Mouse (Mus musculus): ENCODE results near the gene Hist2h3c2. TPM values are rescaled to one million over a fixed set of nuclear protein-coding genes. Genes with fewer than 3 reads are reported as not detected.
"Not testable (repeated sequence)": the region's sequence is repeated elsewhere in the genome, so short reads cannot be mapped to it uniquely, and the experiment has no call there.

Hist2h3c2 gene
- total and polyA plus RNA-seq, 3 experiments = 8.2 to 2,744 (median 1,897) TPM

GRCm38 (mm10) chr3:96269511-96270474, 30.9 kb upstream of the Hist2h3c2 start, which contains the start of gene Hist2h2bb:
Gene Hist2h2bb (plus strand): TSS chr3:96269752.
- TF ChIP-seq CTCF (IDR thresholded peaks at IDR 0.05 in 2 of 3, conservative IDR thresholded peaks at IDR 0.05 in 1 of 3; ENCODE audit: control insufficient read depth in 1 of 3, insufficient read depth in 1 of 3, low read depth in 2 of 3, low read length in 3 of 3, poor library complexity in 1 of 3, severe bottlenecking in 1 of 3) (0 out of 6 replicates have a peak, but pooled peaks of 1 of the 3 experiments have one; percentile 3), POLR2AphosphoS5 (IDR thresholded peaks at IDR 0.05; ENCODE audit: borderline replicate concordance, low read depth, low read length) (peak; percentile 100), EP300 (IDR thresholded peaks at IDR 0.05; ENCODE audit: low read depth in 1 of 2, low read length in 2 of 2) (no peak)
- peak; percentile 100 for DNase-seq (ENCODE audit: low read depth, low spot score)
- peak within 1 kb of the TSS; percentile 73 for H3K9ac ChIP-seq (ENCODE audit: control insufficient read depth, low read depth, low read length, poor library complexity, severe bottlenecking)
- H3K4me1 ChIP-seq (ENCODE audit: control insufficient read depth in 1 of 2, insufficient read depth in 2 of 2, low read length in 2 of 2) = peaks cover 0 to 20% of the 10 kb centered on the region in 2 experiments; a peak in 2 of 4 replicates
- peaks cover 3% of the 10 kb centered on the region; the same call in 1 of the 2 replicates for H3K79me2 ChIP-seq (ENCODE audit: control insufficient read depth, insufficient read depth, low read length, poor library complexity)
- peaks cover 0 to 26% of the 10 kb centered on the region in 2 experiments; a peak in 2 of 4 replicates for H3K36me3 ChIP-seq (ENCODE audit: control insufficient read depth in 1 of 2, insufficient read depth in 2 of 2, low read length in 2 of 2)
- no peaks in the 10 kb centered on the region for H3K9me3 ChIP-seq (replicated peaks; ENCODE audit: insufficient read depth, low read length)
- H3K27me3 ChIP-seq (ENCODE audit: control insufficient read depth in 1 of 2, insufficient read depth in 2 of 2, low read length in 2 of 2) = no peaks in the 10 kb centered on the region
- peak within 1 kb of the TSS; percentile 7 to 56 for H3K4me3 ChIP-seq (ENCODE audit: control insufficient read depth in 1 of 2, insufficient read depth in 1 of 2, low read depth in 2 of 2, low read length in 2 of 2)
- H3K27ac ChIP-seq (ENCODE audit: control insufficient read depth, low read depth, low read length) = peak within 1 kb of the TSS; percentile 96

DNA sequence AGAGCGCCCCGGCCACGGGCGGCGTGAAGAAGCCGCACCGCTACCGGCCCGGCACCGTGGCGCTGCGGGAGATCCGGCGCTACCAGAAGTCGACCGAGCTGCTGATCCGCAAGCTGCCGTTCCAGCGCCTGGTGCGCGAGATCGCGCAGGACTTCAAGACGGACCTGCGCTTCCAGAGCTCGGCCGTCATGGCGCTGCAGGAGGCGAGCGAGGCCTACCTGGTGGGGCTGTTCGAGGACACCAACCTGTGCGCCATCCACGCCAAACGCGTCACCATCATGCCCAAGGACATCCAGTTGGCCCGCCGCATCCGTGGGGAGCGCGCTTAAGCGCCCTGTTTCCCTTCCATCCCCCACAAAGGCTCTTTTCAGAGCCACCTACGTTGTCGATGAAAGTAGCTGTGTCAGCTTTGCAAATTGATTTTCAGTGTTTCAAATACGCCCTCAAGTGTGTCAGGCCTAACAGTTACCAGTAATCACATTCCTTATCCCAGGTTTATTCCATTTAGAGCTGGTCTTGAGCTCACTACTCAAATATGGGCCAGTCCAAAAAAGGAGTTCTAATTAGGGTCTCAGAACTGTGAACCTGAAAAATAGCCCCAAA, 29.9 kb upstream of the Hist2h3c2 start:
- H3K9me3 ChIP-seq (replicated peaks; ENCODE audit: insufficient read depth, low read length); H3K79me2 ChIP-seq (ENCODE audit: control insufficient read depth, insufficient read depth, low read length, poor library complexity); H3K27me3 ChIP-seq (ENCODE audit: control insufficient read depth in 1 of 2, insufficient read depth in 2 of 2, low read length in 2 of 2); DNase-seq (ENCODE audit: low read depth, low spot score): not testable (repeated sequence)
- peaks cover 0 to 31% of the 10 kb centered on the region in 2 experiments; a peak in 2 of 4 replicates for H3K36me3 ChIP-seq (ENCODE audit: control insufficient read depth in 1 of 2, insufficient read depth in 2 of 2, low read length in 2 of 2)
- TF ChIP-seq POLR2AphosphoS5 (IDR thresholded peaks at IDR 0.05; ENCODE audit: borderline replicate concordance, low read depth, low read length) = peak; percentile 85; the same call in 1 of the 2 replicates
- H3K27ac ChIP-seq (ENCODE audit: control insufficient read depth, low read depth, low read length) = peak overlapping the region; percentile 96
- H3K9ac ChIP-seq (ENCODE audit: control insufficient read depth, low read depth, low read length, poor library complexity, severe bottlenecking) = peak overlapping the region; percentile 73
- peak overlapping the region; percentile 7 to 56 for H3K4me3 ChIP-seq (ENCODE audit: control insufficient read depth in 1 of 2, insufficient read depth in 1 of 2, low read depth in 2 of 2, low read length in 2 of 2)
- peaks cover 0 to 24% of the 10 kb centered on the region in 2 experiments; a peak in 2 of 4 replicates for H3K4me1 ChIP-seq (ENCODE audit: control insufficient read depth in 1 of 2, insufficient read depth in 2 of 2, low read length in 2 of 2)

GRCm38 (mm10) chr3:96268051-96268775, 29.3 kb upstream of the Hist2h3c2 start, which contains the start of gene Hist2h3b:
Gene Hist2h3b (plus strand): TSS chr3:96268654.
- H3K36me3 ChIP-seq (ENCODE audit: control insufficient read depth in 1 of 2, insufficient read depth in 2 of 2, low read length in 2 of 2) = peaks cover 0 to 31% of the 10 kb centered on the region in 2 experiments; a peak in 2 of 4 replicates
- peak; percentile 99 for DNase-seq (ENCODE audit: low read depth, low spot score)

More at GRCm38 (mm10) chr3:96268051-96268775, 29.3 kb upstream of the Hist2h3c2 start, which contains the start of gene Hist2h3b:
- Histone ChIP-seq H3K4me1 (ENCODE audit: control insufficient read depth in 1 of 2, insufficient read depth in 2 of 2, low read length in 2 of 2) (peaks cover 0 to 18% of the 10 kb centered on the region in 2 experiments; a peak in 2 of 4 replicates), H3K9me3 (replicated peaks; ENCODE audit: insufficient read depth, low read length) (no peaks in the 10 kb centered on the region), H3K79me2 (ENCODE audit: control insufficient read depth, insufficient read depth, low read length, poor library complexity) (peaks cover 8% of the 10 kb centered on the region; the same call in 1 of the 2 replicates), H3K27me3 (ENCODE audit: control insufficient read depth in 1 of 2, insufficient read depth in 2 of 2, low read length in 2 of 2) (no peaks in the 10 kb centered on the region), H3K4me3 (ENCODE audit: control insufficient read depth in 1 of 2, insufficient read depth in 1 of 2, low read depth in 2 of 2, low read length in 2 of 2) (peak within 1 kb of the TSS; percentile 56 to 57), H3K27ac (ENCODE audit: control insufficient read depth, low read depth, low read length) (peak within 1 kb of the TSS; percentile 96), H3K9ac (ENCODE audit: control insufficient read depth, low read depth, low read length, poor library complexity, severe bottlenecking) (peak within 1 kb of the TSS; percentile 73)
- TF ChIP-seq POLR2AphosphoS5 (IDR thresholded peaks at IDR 0.05; ENCODE audit: borderline replicate concordance, low read depth, low read length) (peak; percentile 94; the same call in 1 of the 2 replicates), BHLHE40 (IDR thresholded peaks at IDR 0.05; ENCODE audit: borderline replicate concordance, low read depth, low read length) (no peak)

All from MEL (cell line).